Mouse (Mus musculus) brain, embryonic 14.5 days (tissue): ENCODE data around the gene Sorcs2.

ENCODE experiments used
- CTCF ChIP-seq: fragments of 200-500 bp; IDR thresholded peaks from 2 replicates; pipeline ENCODE4 v1.5.1; 2012; ENCODE audit warnings: inconsistent platforms, mild to moderate bottlenecking, moderate library complexity, borderline replicate concordance; ENCODE audit not compliant: insufficient read depth, insufficient read length; ENCODE audit errors: extremely low read depth
- POLR2A ChIP-seq: fragments of 200-500 bp; IDR thresholded peaks from 2 replicates; pipeline ENCODE4 v1.6.1; 2012; ENCODE audit warnings: mild to moderate bottlenecking, inconsistent platforms, borderline replicate concordance; ENCODE audit not compliant: poor library complexity, insufficient read depth, insufficient read length, severe bottlenecking; ENCODE audit errors: extremely low read depth

DNA sequence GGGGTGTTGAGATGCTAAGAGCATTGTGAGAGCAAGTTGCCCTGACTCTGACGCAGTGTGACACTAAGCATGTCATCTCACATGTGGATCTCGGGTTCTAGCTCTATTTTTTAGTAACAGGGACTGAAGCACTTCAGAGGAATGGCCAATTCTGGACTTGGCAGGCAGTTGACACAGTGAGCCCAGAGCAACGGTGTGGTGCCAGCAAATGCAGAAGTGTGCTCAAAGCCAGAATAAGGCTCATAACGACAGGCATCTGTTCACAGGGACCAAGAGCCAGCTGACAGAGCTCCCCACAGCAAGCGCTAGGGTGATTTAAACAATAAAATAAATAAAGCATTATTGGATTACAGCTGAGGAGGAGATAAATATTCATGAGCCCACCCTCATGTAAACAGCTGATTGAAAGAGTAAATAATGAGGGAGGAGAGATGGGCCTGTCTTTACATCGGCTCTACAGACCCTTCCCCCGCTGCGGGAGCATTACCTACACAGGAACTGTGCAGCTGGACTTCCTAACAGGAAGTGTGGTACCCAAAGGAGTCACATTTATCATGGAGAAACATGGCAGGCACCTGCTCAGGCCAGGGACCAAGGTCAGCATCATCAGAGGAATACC is 267.4 kb downstream of the Sorcs2 start:
- TF ChIP-seq CTCF, result no peak
- no peak for TF ChIP-seq POLR2A
